Mouse (Mus musculus): Measurements from ENCODE around the gene Krtap13-1. TPM values are rescaled to one million over a fixed set of nuclear protein-coding genes. Genes with fewer than 3 reads are reported as not detected.

Krtap13-1 gene
- not detected in 2 replicates for polyA plus RNA-seq (2012; rRNA removed)

- Histone ChIP-seq H3K4me3 (replicated peaks; ENCODE audit: insufficient read depth, low read depth, low read length) (no peak within 1 kb of the TSS), H3K4me1 (ENCODE audit: control insufficient read depth, insufficient read depth, low read length) (no peaks in the 10 kb centered on the region; the same call in 1 of the 2 replicates), H3K27ac (ENCODE audit: insufficient read depth, low read length) (no peak within 1 kb of the TSS), H3K27me3 (ENCODE audit: control insufficient read depth, insufficient read depth, low read length) (no peaks in the 10 kb centered on the region)
- DNase-seq: peak; percentile 12 to 25
- TF ChIP-seq POLR2A (IDR thresholded peaks at IDR 0.05; ENCODE audit: borderline replicate concordance, insufficient read depth, low read length): no peak
- no peak for TF ChIP-seq CTCF (IDR thresholded peaks at IDR 0.05; ENCODE audit: borderline replicate concordance, insufficient read depth, low read depth, low read length)
- WGBS: 14% methylated on average over 4 of the region's 4 CpGs
Observed at GRCm38 (mm10) chr16:88728812-88729275, at the start of gene Krtap13-1. TSS of gene Krtap13-1 (plus strand) at chr16:88728862.

- no peak overlapping the region for H3K4me3 ChIP-seq (replicated peaks; ENCODE audit: insufficient read depth, low read depth, low read length)
Observed at GRCm38 (mm10) chr16:88679099-88679498, 49.6 kb upstream of the Krtap13-1 start.

GRCm38 (mm10) chr16:88681282-88681681 lies 47.4 kb upstream of the Krtap13-1 start:
- WGBS: 14% methylated on average over 2 of the region's 2 CpGs
- Histone ChIP-seq H3K4me3 (replicated peaks; ENCODE audit: insufficient read depth, low read depth, low read length) (no peak overlapping the region), H3K27me3 (ENCODE audit: control insufficient read depth, insufficient read depth, low read length) (no peaks in the 10 kb centered on the region), H3K27ac (ENCODE audit: insufficient read depth, low read length) (no peak overlapping the region), H3K4me1 (ENCODE audit: control insufficient read depth, insufficient read depth, low read length) (no peaks in the 10 kb centered on the region)
- DNase-seq: peak in 1 of 2 experiments; percentile 17
- TF ChIP-seq CTCF (IDR thresholded peaks at IDR 0.05; ENCODE audit: borderline replicate concordance, insufficient read depth, low read depth, low read length) (no peak), POLR2A (IDR thresholded peaks at IDR 0.05; ENCODE audit: borderline replicate concordance, insufficient read depth, low read length) (no peak)

More at GRCm38 (mm10) chr16:88679099-88679498, 49.6 kb upstream of the Krtap13-1 start:
- no peaks in the 10 kb centered on the region for H3K27me3 ChIP-seq (ENCODE audit: control insufficient read depth, insufficient read depth, low read length)
- WGBS: 13% methylated on average over 6 of the region's 6 CpGs
- DNase-seq: no peak
- TF ChIP-seq CTCF (IDR thresholded peaks at IDR 0.05; ENCODE audit: borderline replicate concordance, insufficient read depth, low read depth, low read length) (no peak), POLR2A (IDR thresholded peaks at IDR 0.05; ENCODE audit: borderline replicate concordance, insufficient read depth, low read length) (no peak)
- no peak overlapping the region for H3K27ac ChIP-seq (ENCODE audit: insufficient read depth, low read length)
- H3K4me1 ChIP-seq (ENCODE audit: control insufficient read depth, insufficient read depth, low read length): no peaks in the 10 kb centered on the region

- DNase-seq: no peak
- H3K27ac ChIP-seq (ENCODE audit: insufficient read depth, low read length): no peak overlapping the region
Observed at GRCm38 (mm10) chr16:88696256-88696655, 32.4 kb upstream of the Krtap13-1 start.

GRCm38 (mm10) chr16:88701072-88701864 lies 27.4 kb upstream of the Krtap13-1 start:
- DNase-seq: no peak
- no peak for TF ChIP-seq POLR2A (IDR thresholded peaks at IDR 0.05; ENCODE audit: borderline replicate concordance, insufficient read depth, low read length)
- WGBS: 46% methylated on average over 4 of the region's 4 CpGs
- no peaks in the 10 kb centered on the region for H3K4me1 ChIP-seq (ENCODE audit: control insufficient read depth, insufficient read depth, low read length)
- no peaks in the 10 kb centered on the region for H3K27me3 ChIP-seq (ENCODE audit: control insufficient read depth, insufficient read depth, low read length)
- H3K4me3 ChIP-seq (replicated peaks; ENCODE audit: insufficient read depth, low read depth, low read length): no peak overlapping the region
- no peak overlapping the region for H3K27ac ChIP-seq (ENCODE audit: insufficient read depth, low read length)

More at GRCm38 (mm10) chr16:88696256-88696655, 32.4 kb upstream of the Krtap13-1 start:
- H3K27me3 ChIP-seq (ENCODE audit: control insufficient read depth, insufficient read depth, low read length): no peaks in the 10 kb centered on the region
- H3K4me3 ChIP-seq (replicated peaks; ENCODE audit: insufficient read depth, low read depth, low read length): no peak overlapping the region
- WGBS: 77% methylated on average over 4 of the region's 4 CpGs
- H3K4me1 ChIP-seq (ENCODE audit: control insufficient read depth, insufficient read depth, low read length): no peaks in the 10 kb centered on the region
- TF ChIP-seq POLR2A (IDR thresholded peaks at IDR 0.05; ENCODE audit: borderline replicate concordance, insufficient read depth, low read length) (no peak), CTCF (IDR thresholded peaks at IDR 0.05; ENCODE audit: borderline replicate concordance, insufficient read depth, low read depth, low read length) (no peak)

- H3K27ac ChIP-seq (ENCODE audit: insufficient read depth, low read length): no peak within 1 kb of the TSS
- H3K4me1 ChIP-seq (ENCODE audit: control insufficient read depth, insufficient read depth, low read length): no peaks in the 10 kb centered on the region; the same call in 1 of the 2 replicates
- H3K4me3 ChIP-seq (replicated peaks; ENCODE audit: insufficient read depth, low read depth, low read length): no peak within 1 kb of the TSS
- WGBS: 15% methylated on average over 10 of the region's 10 CpGs
- TF ChIP-seq POLR2A (IDR thresholded peaks at IDR 0.05; ENCODE audit: borderline replicate concordance, insufficient read depth, low read length): no peak
- H3K27me3 ChIP-seq (ENCODE audit: control insufficient read depth, insufficient read depth, low read length): no peaks in the 10 kb centered on the region
- DNase-seq: peak; percentile 15 to 36
Observed at GRCm38 (mm10) chr16:88707496-88708012, 21.1 kb upstream of the Krtap13-1 start, which contains the start of gene 2310061N02Rik. TSS of gene 2310061N02Rik (minus strand) at chr16:88707962.

- TF ChIP-seq CTCF (IDR thresholded peaks at IDR 0.05; ENCODE audit: borderline replicate concordance, insufficient read depth, low read depth, low read length): no peak
- no peak for TF ChIP-seq POLR2A (IDR thresholded peaks at IDR 0.05; ENCODE audit: borderline replicate concordance, insufficient read depth, low read length)
- WGBS: 75% methylated on average over 4 of the region's 4 CpGs
- H3K27me3 ChIP-seq (ENCODE audit: control insufficient read depth, insufficient read depth, low read length): no peaks in the 10 kb centered on the region
- no peaks in the 10 kb centered on the region; the same call in 1 of the 2 replicates for H3K4me1 ChIP-seq (ENCODE audit: control insufficient read depth, insufficient read depth, low read length)
- DNase-seq: no peak
- no peak overlapping the region for H3K27ac ChIP-seq (ENCODE audit: insufficient read depth, low read length)
- H3K4me3 ChIP-seq (replicated peaks; ENCODE audit: insufficient read depth, low read depth, low read length): no peak overlapping the region
Observed at GRCm38 (mm10) chr16:88710757-88711156, 17.9 kb upstream of the Krtap13-1 start.

- no peaks in the 10 kb centered on the region for H3K27me3 ChIP-seq (ENCODE audit: control insufficient read depth, insufficient read depth, low read length)
- no peak overlapping the region for H3K27ac ChIP-seq (ENCODE audit: insufficient read depth, low read length)
- no peaks in the 10 kb centered on the region; the same call in 1 of the 2 replicates for H3K4me1 ChIP-seq (ENCODE audit: control insufficient read depth, insufficient read depth, low read length)
- no peak overlapping the region for H3K4me3 ChIP-seq (replicated peaks; ENCODE audit: insufficient read depth, low read depth, low read length)
- TF ChIP-seq CTCF (IDR thresholded peaks at IDR 0.05; ENCODE audit: borderline replicate concordance, insufficient read depth, low read depth, low read length) (peak; percentile 3; the same call in 1 of the 2 replicates), POLR2A (IDR thresholded peaks at IDR 0.05; ENCODE audit: borderline replicate concordance, insufficient read depth, low read length) (no peak)
- 85% methylated on average over 6 of the region's 6 CpGs for WGBS
- no peak for DNase-seq
Observed at GRCm38 (mm10) chr16:88711245-88711644, 17.4 kb upstream of the Krtap13-1 start.

All from cerebellum, adult 2 months (tissue).